Mouse (Mus musculus): Measurements from ENCODE around the gene Rai1. TPM values are rescaled to one million over a fixed set of nuclear protein-coding genes. Genes with fewer than 3 reads are reported as not detected.

Rai1 gene
- polyA plus RNA-seq, 1 experiment from 2014 or later, result 36.0 TPM

DNA sequence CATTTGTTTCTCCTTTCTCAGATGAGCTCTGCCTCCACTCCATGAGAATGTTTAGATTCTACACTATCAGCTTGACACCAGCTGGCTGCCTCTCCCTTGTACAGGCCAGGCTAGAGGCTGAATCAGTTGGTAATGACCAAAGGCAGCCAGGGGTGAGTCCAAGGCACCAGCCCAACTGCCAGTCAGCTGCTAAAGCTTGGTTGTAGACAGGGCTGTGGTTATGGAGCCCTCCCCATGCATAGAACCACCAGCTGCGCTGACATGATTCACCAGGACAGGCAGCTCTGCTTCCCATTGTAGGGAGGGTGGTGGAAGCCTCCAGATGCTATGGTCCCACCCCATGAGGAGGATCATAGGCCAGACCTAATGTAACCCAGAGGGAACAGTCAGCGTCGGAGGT lies 49.1 kb downstream of the Rai1 start:
- H3K36me3 ChIP-seq (ENCODE audit: control insufficient read depth, insufficient read depth, low read length), result peaks cover 5% of the 10 kb centered on the region; the same call in 1 of the 2 replicates
- H3K27ac ChIP-seq (replicated peaks; ENCODE audit: low read depth, low read length), result no peak overlapping the region
- no peak overlapping the region for H3K4me3 ChIP-seq (ENCODE audit: low read depth, low read length)
- H3K27me3 ChIP-seq (ENCODE audit: control insufficient read depth, insufficient read depth, low read length), result no peaks in the 10 kb centered on the region
- no peaks in the 10 kb centered on the region for H3K4me1 ChIP-seq (ENCODE audit: control insufficient read depth, insufficient read depth, low read length)
- ATAC-seq (ENCODE audit: insufficient number of reproducible peaks, low FRiP score, low TSS enrichment, low read depth) (no peak), DNase-seq (ENCODE audit: low spot score) (no peak)
- H3K9me3 ChIP-seq (ENCODE audit: control insufficient read depth, low read length), result no peaks in the 10 kb centered on the region
- 89% methylated on average over 3 of the region's 3 CpGs for WGBS
- H3K4me2 ChIP-seq (ENCODE audit: low read depth, severe bottlenecking), result no peak overlapping the region
- H3K9ac ChIP-seq (ENCODE audit: low read length), result no peak overlapping the region

DNA sequence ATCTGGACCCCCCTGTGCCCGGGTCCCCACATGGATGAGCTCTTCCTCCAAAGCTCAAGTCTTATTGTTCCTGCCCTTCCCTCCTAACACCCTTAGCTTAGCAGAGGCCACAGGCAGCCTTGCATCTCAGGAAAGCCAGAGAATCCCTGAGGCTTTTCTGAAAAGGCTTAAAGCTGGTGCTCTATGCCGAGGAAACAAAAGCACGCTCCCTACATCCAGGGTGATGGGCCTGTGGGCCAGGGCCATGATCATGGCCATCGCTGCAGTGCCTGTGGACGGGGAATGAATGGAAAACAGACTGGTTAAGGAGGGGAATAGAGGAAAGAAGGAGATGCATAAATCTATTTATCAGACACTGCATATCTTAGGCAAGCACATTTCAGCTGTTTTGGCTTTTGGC lies 50.9 kb downstream of the Rai1 start:
- ATAC-seq (ENCODE audit: insufficient number of reproducible peaks, low FRiP score, low TSS enrichment, low read depth) (no peak), DNase-seq (ENCODE audit: low spot score) (no peak)
- Histone ChIP-seq H3K4me1 (ENCODE audit: control insufficient read depth, insufficient read depth, low read length) (no peaks in the 10 kb centered on the region), H3K4me2 (ENCODE audit: low read depth, severe bottlenecking) (no peak overlapping the region), H3K4me3 (ENCODE audit: low read depth, low read length) (no peak overlapping the region), H3K9ac (ENCODE audit: low read length) (no peak overlapping the region), H3K36me3 (ENCODE audit: control insufficient read depth, insufficient read depth, low read length) (peaks cover 7% of the 10 kb centered on the region; the same call in 1 of the 2 replicates), H3K9me3 (ENCODE audit: control insufficient read depth, low read length) (no peaks in the 10 kb centered on the region), H3K27me3 (ENCODE audit: control insufficient read depth, insufficient read depth, low read length) (no peaks in the 10 kb centered on the region), H3K27ac (replicated peaks; ENCODE audit: low read depth, low read length) (no peak overlapping the region)
- 91% methylated on average over 5 of the region's 5 CpGs for WGBS

DNA sequence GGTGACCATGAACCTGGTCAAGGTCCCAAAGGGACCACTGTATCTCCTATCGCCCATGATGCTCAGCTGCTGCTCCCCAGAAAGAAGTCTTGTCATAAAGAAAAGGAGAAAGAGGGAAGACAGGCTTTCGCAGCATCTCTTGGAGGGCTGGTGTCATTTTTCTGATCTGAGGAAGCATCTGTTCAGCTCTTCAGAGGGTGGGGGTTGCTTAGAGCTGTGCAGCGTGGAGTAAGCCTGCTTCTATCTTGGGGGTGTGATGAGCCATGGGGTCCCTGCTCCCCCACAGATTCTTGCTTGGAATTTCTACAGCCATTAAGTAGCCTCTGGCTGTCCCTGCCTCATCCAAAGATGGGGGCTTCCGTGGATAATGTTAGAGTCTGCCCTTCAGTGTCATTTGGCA lies 53.5 kb downstream of the Rai1 start:
- Histone ChIP-seq H3K4me2 (ENCODE audit: low read depth, severe bottlenecking) (no peak overlapping the region), H3K27me3 (ENCODE audit: control insufficient read depth, insufficient read depth, low read length) (no peaks in the 10 kb centered on the region), H3K9ac (ENCODE audit: low read length) (no peak overlapping the region), H3K4me3 (ENCODE audit: low read depth, low read length) (no peak overlapping the region), H3K36me3 (ENCODE audit: control insufficient read depth, insufficient read depth, low read length) (peaks cover 5% of the 10 kb centered on the region; the same call in 1 of the 2 replicates), H3K9me3 (ENCODE audit: control insufficient read depth, low read length) (no peaks in the 10 kb centered on the region), H3K27ac (replicated peaks; ENCODE audit: low read depth, low read length) (no peak overlapping the region), H3K4me1 (ENCODE audit: control insufficient read depth, insufficient read depth, low read length) (no peaks in the 10 kb centered on the region)
- DNase-seq (ENCODE audit: low spot score) (no peak), ATAC-seq (ENCODE audit: insufficient number of reproducible peaks, low FRiP score, low TSS enrichment, low read depth) (no peak)
- WGBS, result 85% methylated on average over 4 of the region's 4 CpGs

DNA sequence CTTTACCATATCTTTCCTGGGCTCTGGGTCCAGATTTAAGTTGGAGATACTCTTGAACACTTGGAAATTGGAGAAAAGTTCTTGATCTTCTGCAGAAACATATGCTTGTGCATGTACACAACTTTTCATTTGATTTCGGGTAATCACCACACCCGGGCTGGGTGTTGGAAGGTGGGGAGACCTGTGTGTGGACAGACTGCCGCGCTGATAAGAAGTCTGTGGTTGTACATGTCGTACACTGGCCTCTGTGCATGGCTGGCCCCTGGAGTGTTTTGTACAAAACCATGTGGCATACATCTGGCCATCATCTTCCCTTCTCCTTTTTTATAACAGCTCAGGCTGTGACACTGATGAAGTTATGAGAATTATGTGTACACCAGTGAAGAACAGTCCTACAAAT lies 55.1 kb downstream of the Rai1 start:
- H3K9me3 ChIP-seq (ENCODE audit: control insufficient read depth, low read length), result no peaks in the 10 kb centered on the region
- no peak overlapping the region for H3K27ac ChIP-seq (replicated peaks; ENCODE audit: low read depth, low read length)
- ATAC-seq (ENCODE audit: insufficient number of reproducible peaks, low FRiP score, low TSS enrichment, low read depth), result no peak
- H3K4me3 ChIP-seq (ENCODE audit: low read depth, low read length), result no peak overlapping the region
- H3K27me3 ChIP-seq (ENCODE audit: control insufficient read depth, insufficient read depth, low read length), result no peaks in the 10 kb centered on the region
- peaks cover 2% of the 10 kb centered on the region; the same call in 1 of the 2 replicates for H3K36me3 ChIP-seq (ENCODE audit: control insufficient read depth, insufficient read depth, low read length)
- H3K9ac ChIP-seq (ENCODE audit: low read length), result no peak overlapping the region
- DNase-seq (ENCODE audit: low spot score), result no peak
- no peak overlapping the region for H3K4me2 ChIP-seq (ENCODE audit: low read depth, severe bottlenecking)
- WGBS, result 85% methylated on average over 5 of the region's 5 CpGs
- H3K4me1 ChIP-seq (ENCODE audit: control insufficient read depth, insufficient read depth, low read length), result peaks cover 4% of the 10 kb centered on the region

DNA sequence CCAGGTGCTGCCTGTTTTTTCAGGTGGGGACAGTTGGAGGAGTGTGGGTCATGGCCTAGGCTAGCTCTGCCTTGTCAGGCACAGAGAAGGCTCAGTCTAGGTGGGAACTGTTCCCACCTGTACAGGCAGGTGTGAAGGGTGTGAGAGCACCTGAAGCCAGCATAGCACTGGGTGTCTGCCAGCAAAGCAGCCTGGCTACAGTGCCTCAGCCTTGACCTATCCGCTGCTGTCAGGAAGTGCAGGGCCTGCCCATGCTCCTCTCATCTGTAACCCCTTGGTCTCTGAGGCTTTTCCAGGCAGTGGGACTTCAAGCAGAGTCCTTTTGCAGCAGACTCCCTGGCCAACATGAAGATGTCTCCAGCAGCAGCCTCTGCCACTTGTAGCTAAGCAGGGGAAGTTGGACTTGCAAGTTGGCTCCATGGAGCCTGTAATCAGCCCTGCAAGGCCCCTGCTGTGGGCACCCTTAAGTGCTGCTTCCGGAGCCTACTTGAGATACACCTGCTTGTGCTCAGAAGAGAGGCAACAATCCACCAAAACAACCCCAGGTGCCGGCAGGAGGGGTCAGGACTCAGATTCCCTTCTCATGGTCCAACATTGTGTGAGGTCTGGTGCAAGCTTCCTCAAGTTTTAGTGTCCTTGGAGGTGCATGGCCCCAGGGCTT lies 55.8 kb downstream of the Rai1 start:
- ATAC-seq (ENCODE audit: insufficient number of reproducible peaks, low FRiP score, low TSS enrichment, low read depth), result no peak
- Histone ChIP-seq H3K9ac (ENCODE audit: low read length) (no peak overlapping the region), H3K27ac (replicated peaks; ENCODE audit: low read depth, low read length) (no peak overlapping the region)

DNA sequence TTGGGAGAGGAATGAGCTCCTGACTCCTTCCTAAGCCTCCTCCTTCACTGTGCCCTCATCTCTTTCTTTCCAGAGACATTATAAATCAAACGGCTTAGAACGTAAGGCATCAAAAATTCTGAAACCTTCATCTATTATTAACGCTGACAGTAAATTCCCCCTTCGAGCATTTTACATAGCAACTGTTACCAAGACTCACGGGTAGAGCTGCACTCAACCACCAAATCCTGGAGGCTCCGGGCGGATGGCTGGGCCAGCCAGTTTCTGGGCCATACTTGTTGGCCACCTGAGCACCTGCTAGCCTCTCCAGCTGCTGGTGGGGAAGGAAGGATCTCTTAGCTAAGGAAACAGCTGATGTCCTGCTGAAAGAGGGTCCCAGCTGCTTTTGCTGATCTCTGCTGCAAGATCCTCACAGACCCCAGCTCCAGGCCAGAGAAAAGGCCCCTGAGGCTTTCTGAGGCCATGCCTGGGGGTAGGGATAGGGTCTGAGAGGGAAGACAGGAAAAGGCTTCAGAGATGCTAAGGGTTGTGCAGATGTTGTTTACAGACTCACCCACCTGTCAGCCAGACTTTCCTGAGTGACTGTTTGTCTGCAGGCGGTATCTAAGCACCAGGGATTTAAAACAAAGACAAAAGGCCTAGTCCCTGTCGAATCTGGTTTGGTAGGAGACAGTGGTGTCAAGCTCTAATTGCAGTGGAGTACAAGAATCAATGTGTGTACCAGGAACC lies 56.5 kb downstream of the Rai1 start:
- Histone ChIP-seq H3K27ac (replicated peaks; ENCODE audit: low read depth, low read length) (no peak overlapping the region), H3K4me1 (ENCODE audit: control insufficient read depth, insufficient read depth, low read length) (peaks cover 7% of the 10 kb centered on the region), H3K9ac (ENCODE audit: low read length) (no peak overlapping the region), H3K4me2 (ENCODE audit: low read depth, severe bottlenecking) (no peak overlapping the region), H3K36me3 (ENCODE audit: control insufficient read depth, insufficient read depth, low read length) (peaks cover 2% of the 10 kb centered on the region; the same call in 1 of the 2 replicates), H3K9me3 (ENCODE audit: control insufficient read depth, low read length) (no peaks in the 10 kb centered on the region), H3K4me3 (ENCODE audit: low read depth, low read length) (no peak overlapping the region), H3K27me3 (ENCODE audit: control insufficient read depth, insufficient read depth, low read length) (no peaks in the 10 kb centered on the region)
- WGBS, result 79% methylated on average over 9 of the region's 9 CpGs
- ATAC-seq (ENCODE audit: insufficient number of reproducible peaks, low FRiP score, low TSS enrichment, low read depth), result no peak
- DNase-seq (ENCODE audit: low spot score), result no peak

More for the DNA sequence above, 55.8 kb downstream of the Rai1 start:
- no peaks in the 10 kb centered on the region for H3K27me3 ChIP-seq (ENCODE audit: control insufficient read depth, insufficient read depth, low read length)
- no peaks in the 10 kb centered on the region for H3K9me3 ChIP-seq (ENCODE audit: control insufficient read depth, low read length)
- no peak for DNase-seq (ENCODE audit: low spot score)
- H3K4me2 ChIP-seq (ENCODE audit: low read depth, severe bottlenecking), result no peak overlapping the region
- peaks cover 7% of the 10 kb centered on the region for H3K4me1 ChIP-seq (ENCODE audit: control insufficient read depth, insufficient read depth, low read length)
- peaks cover 2% of the 10 kb centered on the region; the same call in 1 of the 2 replicates for H3K36me3 ChIP-seq (ENCODE audit: control insufficient read depth, insufficient read depth, low read length)
- 67% methylated on average over 3 of the region's 3 CpGs for WGBS
- no peak overlapping the region for H3K4me3 ChIP-seq (ENCODE audit: low read depth, low read length)

DNA sequence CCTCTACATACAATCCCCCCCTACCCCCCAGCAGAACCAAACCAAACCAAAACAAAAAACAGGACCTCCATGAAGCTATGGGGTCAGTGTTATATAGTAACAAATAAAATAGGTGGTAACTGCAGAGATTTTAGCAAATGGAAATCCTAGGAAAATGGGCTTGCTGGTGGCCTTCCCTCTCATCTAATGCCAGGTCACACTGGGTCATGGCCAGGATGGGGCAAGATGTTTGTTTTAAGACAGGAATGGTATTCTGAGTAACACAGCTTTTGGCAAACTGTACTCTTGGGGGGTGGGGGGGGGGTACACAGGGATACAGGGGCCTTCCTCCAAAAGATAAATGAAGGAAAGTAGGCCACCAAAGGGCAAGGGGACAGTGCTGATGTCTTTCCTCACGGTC lies 57.7 kb downstream of the Rai1 start:
- Histone ChIP-seq H3K4me1 (ENCODE audit: control insufficient read depth, insufficient read depth, low read length) (peaks cover 11% of the 10 kb centered on the region), H3K36me3 (ENCODE audit: control insufficient read depth, insufficient read depth, low read length) (peaks cover 4% of the 10 kb centered on the region; the same call in 1 of the 2 replicates), H3K27ac (replicated peaks; ENCODE audit: low read depth, low read length) (no peak overlapping the region), H3K9ac (ENCODE audit: low read length) (no peak overlapping the region), H3K4me3 (ENCODE audit: low read depth, low read length) (no peak overlapping the region), H3K9me3 (ENCODE audit: control insufficient read depth, low read length) (no peaks in the 10 kb centered on the region), H3K27me3 (ENCODE audit: control insufficient read depth, insufficient read depth, low read length) (no peaks in the 10 kb centered on the region), H3K4me2 (ENCODE audit: low read depth, severe bottlenecking) (no peak overlapping the region)
- 95% methylated on average over 1 of the region's 1 CpGs for WGBS
- ATAC-seq (ENCODE audit: insufficient number of reproducible peaks, low FRiP score, low TSS enrichment, low read depth) (no peak), DNase-seq (ENCODE audit: low spot score) (no peak)

DNA sequence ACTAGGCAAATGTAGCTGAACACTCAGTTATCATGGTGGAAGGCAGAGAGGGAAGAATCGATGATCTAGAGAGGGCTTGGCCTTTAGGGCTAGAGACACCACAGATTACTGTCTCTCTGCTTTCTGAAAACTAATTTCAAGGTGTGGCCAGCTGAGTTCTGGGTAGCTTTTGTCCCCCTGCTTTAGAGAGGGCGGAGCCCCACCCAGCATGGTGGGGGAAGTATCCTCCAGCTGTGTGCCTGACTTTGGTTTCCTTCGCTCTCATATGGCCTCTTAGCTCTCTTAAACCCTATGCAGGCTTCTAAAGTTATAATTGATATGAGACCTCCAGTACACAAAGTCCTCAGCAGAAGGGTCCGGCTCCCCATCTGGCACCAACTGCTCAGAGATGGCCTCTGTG lies 58.5 kb downstream of the Rai1 start:
- 93% methylated on average over 4 of the region's 4 CpGs for WGBS
- Histone ChIP-seq H3K27ac (replicated peaks; ENCODE audit: low read depth, low read length) (no peak overlapping the region), H3K27me3 (ENCODE audit: control insufficient read depth, insufficient read depth, low read length) (no peaks in the 10 kb centered on the region), H3K36me3 (ENCODE audit: control insufficient read depth, insufficient read depth, low read length) (peaks cover 4% of the 10 kb centered on the region; the same call in 1 of the 2 replicates), H3K9me3 (ENCODE audit: control insufficient read depth, low read length) (no peaks in the 10 kb centered on the region), H3K9ac (ENCODE audit: low read length) (no peak overlapping the region), H3K4me2 (ENCODE audit: low read depth, severe bottlenecking) (no peak overlapping the region), H3K4me3 (ENCODE audit: low read depth, low read length) (no peak overlapping the region), H3K4me1 (ENCODE audit: control insufficient read depth, insufficient read depth, low read length) (peaks cover 19% of the 10 kb centered on the region)
- DNase-seq (ENCODE audit: low spot score), result no peak
- ATAC-seq (ENCODE audit: insufficient number of reproducible peaks, low FRiP score, low TSS enrichment, low read depth), result no peak

Data from limb, embryonic 11.5 days (tissue).